Mouse (Mus musculus) C2C12 (cell line): ENCODE measurements at regions not wholly inside any gene's neighbourhood (a gene's known extent, or its start where the extent isn't known, plus 50 kb on each side); places are given as distances from the start of the nearest gene placed in this dataset.

Source experiments
- H3K27me3 ChIP-seq: one replicate; pipeline ENCODE4 v1.6.1; 2011; ENCODE audit not compliant: control insufficient read depth, insufficient read depth, insufficient read length
- H3K36me3 ChIP-seq: one replicate; pipeline ENCODE4 v1.6.1; 2011; ENCODE audit not compliant: control insufficient read depth, insufficient read depth
- H3K4me3 ChIP-seq: one replicate; pipeline ENCODE4 v1.5.1; 2011; ENCODE audit warnings: mild to moderate bottlenecking, control low read depth; ENCODE audit not compliant: poor library complexity, insufficient read depth, severe bottlenecking
- H3K79me2 ChIP-seq: one replicate; pipeline ENCODE4 v1.6.1; 2011; ENCODE audit not compliant: control insufficient read depth, insufficient read depth
- H3K79me3 ChIP-seq: one replicate; pipeline ENCODE4 v1.6.1; 2011; ENCODE audit warnings: low read depth, control low read depth
- H3ac ChIP-seq: one replicate; pipeline ENCODE3; 2011; ENCODE audit warnings: low read depth; ENCODE audit not compliant: control insufficient read depth, insufficient read length
- CEBPB ChIP-seq: IDR thresholded peaks from one replicate; pipeline ENCODE4 v1.6.1; 2011; ENCODE audit warnings: low read depth, mild to moderate bottlenecking, control low read depth, moderate library complexity
- CTCF ChIP-seq: IDR thresholded peaks from one replicate; pipeline ENCODE4 v1.5.1; 2011; ENCODE audit not compliant: control insufficient read depth, insufficient read depth, insufficient read length
- FOSL1 ChIP-seq: IDR thresholded peaks from one replicate; pipeline ENCODE4 v1.8.0; 2011; ENCODE audit warnings: mild to moderate bottlenecking, low read length; ENCODE audit not compliant: poor library complexity, insufficient read depth, severe bottlenecking
- MAX ChIP-seq: IDR thresholded peaks from one replicate; pipeline ENCODE4 v1.6.1; 2011; ENCODE audit warnings: mild to moderate bottlenecking, control low read depth
- MYOD1 ChIP-seq: IDR thresholded peaks from one replicate; pipeline ENCODE4 v1.6.1; 2011; ENCODE audit warnings: low read depth; ENCODE audit not compliant: control insufficient read depth, insufficient read length
- MYOG ChIP-seq: IDR thresholded peaks from one replicate; pipeline ENCODE4 v1.6.1; 2011; ENCODE audit not compliant: control insufficient read depth, insufficient read length; ENCODE audit errors: extremely low read depth
- USF1 ChIP-seq: IDR thresholded peaks from one replicate; pipeline ENCODE4 v1.6.1; 2011; ENCODE audit warnings: low read depth, mild to moderate bottlenecking, control low read depth, moderate library complexity

- Histone ChIP-seq H3K4me3 (no peak overlapping the region), H3K27me3 (no peaks in the 10 kb centered on the region), H3K36me3 (no peaks in the 10 kb centered on the region), H3K79me2 (no peaks in the 10 kb centered on the region), H3ac (no peak overlapping the region), H3K79me3 (no peaks in the 10 kb centered on the region)
- TF ChIP-seq USF1 (no peak), CTCF (no peak), MAX (no peak), MYOG (no peak), FOSL1 (no peak), CEBPB (no peak), MYOD1 (no peak)
Observed at GRCm38 (mm10) chr5:43339671-43340070, 106.7 kb downstream of the Cpeb2 start.

GRCm38 (mm10) chr5:43341475-43341874 lies 108.5 kb downstream of the Cpeb2 start:
- H3ac ChIP-seq: no peak overlapping the region
- TF ChIP-seq USF1: no peak
- TF ChIP-seq FOSL1: no peak
- no peak for TF ChIP-seq MAX
- no peak for TF ChIP-seq CTCF
- no peak for TF ChIP-seq CEBPB
- no peak for TF ChIP-seq MYOG
- no peak for TF ChIP-seq MYOD1
- H3K36me3 ChIP-seq: no peaks in the 10 kb centered on the region
- no peak overlapping the region for H3K4me3 ChIP-seq
- no peaks in the 10 kb centered on the region for H3K79me3 ChIP-seq
- H3K79me2 ChIP-seq: no peaks in the 10 kb centered on the region
- no peaks in the 10 kb centered on the region for H3K27me3 ChIP-seq

- Histone ChIP-seq H3K4me3 (no peak overlapping the region), H3K36me3 (no peaks in the 10 kb centered on the region), H3K27me3 (no peaks in the 10 kb centered on the region), H3K79me2 (no peaks in the 10 kb centered on the region), H3ac (no peak overlapping the region), H3K79me3 (no peaks in the 10 kb centered on the region)
- TF ChIP-seq FOSL1 (no peak), CTCF (no peak), USF1 (no peak), MAX (no peak), CEBPB (no peak), MYOD1 (no peak), MYOG (no peak)
Observed at GRCm38 (mm10) chr5:43344441-43344840, 111.5 kb downstream of the Cpeb2 start.

- H3K79me2 ChIP-seq: no peaks in the 10 kb centered on the region
- no peaks in the 10 kb centered on the region for H3K79me3 ChIP-seq
- no peaks in the 10 kb centered on the region for H3K36me3 ChIP-seq
- no peaks in the 10 kb centered on the region for H3K27me3 ChIP-seq
- H3K4me3 ChIP-seq: no peak overlapping the region
- H3ac ChIP-seq: no peak overlapping the region
- TF ChIP-seq USF1 (no peak), CEBPB (no peak), FOSL1 (no peak), MYOD1 (no peak), MAX (no peak)
Observed at GRCm38 (mm10) chr5:43350987-43351386, 118.0 kb downstream of the Cpeb2 start.

- Histone ChIP-seq H3K79me3 (no peaks in the 10 kb centered on the region), H3K4me3 (no peak overlapping the region), H3K79me2 (no peaks in the 10 kb centered on the region), H3ac (no peak overlapping the region), H3K27me3 (no peaks in the 10 kb centered on the region), H3K36me3 (no peaks in the 10 kb centered on the region)
- TF ChIP-seq CEBPB: no peak
- TF ChIP-seq MYOD1: peak; percentile 37
Observed at GRCm38 (mm10) chr5:43353021-43353990, 120.3 kb downstream of the Cpeb2 start.

- Histone ChIP-seq H3K36me3 (no peaks in the 10 kb centered on the region), H3K27me3 (no peaks in the 10 kb centered on the region), H3ac (no peak overlapping the region), H3K4me3 (no peak overlapping the region), H3K79me3 (no peaks in the 10 kb centered on the region), H3K79me2 (no peaks in the 10 kb centered on the region)
- TF ChIP-seq MAX (no peak), CTCF (no peak), FOSL1 (no peak), MYOG (no peak), CEBPB (no peak), MYOD1 (no peak), USF1 (no peak)
Observed at GRCm38 (mm10) chr5:43354351-43354942, 121.5 kb downstream of the Cpeb2 start.
